Mouse (Mus musculus): ENCODE data around the gene Gmppb. TPM values are rescaled to one million over a fixed set of nuclear protein-coding genes. Genes with fewer than 3 reads are reported as not detected.

The Gmppb gene
- polyA plus RNA-seq, 1 experiment from 2014 or later = 18.5 TPM

DNA sequence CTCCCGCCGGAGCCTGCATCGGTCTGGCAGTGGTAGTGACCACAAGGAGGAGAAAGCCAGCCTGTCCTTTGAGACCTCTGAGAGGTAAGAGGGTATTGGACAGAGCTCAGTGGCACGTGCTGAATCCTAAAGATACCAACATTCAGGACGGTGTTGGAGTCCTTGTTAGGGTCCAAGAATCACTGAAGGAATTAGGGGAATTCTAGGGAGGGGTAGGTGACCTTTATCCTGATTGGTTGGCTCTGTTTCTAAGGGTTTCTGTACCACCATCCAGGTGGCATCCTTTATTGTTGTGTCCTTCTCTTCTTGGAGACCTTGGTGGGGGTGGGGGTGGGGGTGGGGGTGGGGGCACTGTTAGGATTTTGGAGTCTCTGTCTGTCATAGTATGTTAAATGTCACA is 16.9 kb upstream of the Gmppb start:
- no peaks in the 10 kb centered on the region for H3K27me3 ChIP-seq
- H3K9me3 ChIP-seq = no peaks in the 10 kb centered on the region
- H3K4me3 ChIP-seq (replicated peaks) = no peak overlapping the region
- no peak overlapping the region for H3K27ac ChIP-seq
- H3K9ac ChIP-seq (replicated peaks) = no peak overlapping the region
- WGBS = 91% methylated on average over 5 of the region's 5 CpGs
- peaks cover 64% of the 10 kb centered on the region for H3K36me3 ChIP-seq
- ATAC-seq = no peak
- H3K4me1 ChIP-seq (replicated peaks) = no peaks in the 10 kb centered on the region
- no peak overlapping the region for H3K4me2 ChIP-seq (replicated peaks)

DNA sequence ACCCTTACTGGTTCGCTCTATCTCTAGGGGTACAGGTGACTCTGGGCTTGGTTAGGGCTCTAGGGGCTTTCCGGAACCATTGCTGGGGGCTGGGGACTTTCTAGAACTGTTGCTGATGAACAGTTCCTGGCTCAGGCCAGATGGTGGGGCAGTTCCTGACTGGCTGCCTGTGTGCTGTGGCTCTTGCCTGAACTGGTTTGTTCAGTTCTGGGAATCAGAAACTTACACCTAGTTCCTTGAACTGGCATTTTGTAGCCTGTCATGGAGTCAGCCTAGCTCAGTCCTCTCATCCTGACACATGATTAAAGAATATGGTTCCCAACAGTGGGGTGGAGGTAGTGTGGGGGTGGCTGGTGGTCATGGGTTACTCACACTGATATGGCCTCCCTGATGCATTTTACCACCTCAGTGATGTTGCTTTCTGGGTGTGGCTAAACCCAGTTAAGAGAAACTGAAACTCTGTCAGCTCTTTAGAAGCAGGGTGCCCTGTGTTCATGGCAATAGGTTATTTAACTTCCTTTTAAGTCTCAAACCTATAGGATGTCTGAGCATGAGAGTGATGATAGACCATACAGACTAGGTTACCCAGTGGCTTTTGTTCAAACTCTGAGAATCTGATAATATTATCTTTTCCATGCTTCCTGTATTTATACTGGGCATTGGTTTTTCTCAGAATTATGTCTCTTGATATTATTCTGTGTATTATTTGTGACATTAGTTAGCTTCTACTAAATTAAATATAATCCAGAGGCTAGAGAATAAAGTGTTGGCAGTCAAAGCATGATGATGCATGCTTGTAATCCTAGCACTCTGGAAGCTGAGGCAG is 13.5 kb upstream of the Gmppb start:
- no peaks in the 10 kb centered on the region for H3K4me1 ChIP-seq (replicated peaks)
- no peak overlapping the region for H3K27ac ChIP-seq
- WGBS = 95% methylated on average over 2 of the region's 2 CpGs
- no peak for ATAC-seq
- H3K9ac ChIP-seq (replicated peaks) = no peak overlapping the region
- H3K9me3 ChIP-seq = no peaks in the 10 kb centered on the region
- peaks cover 66% of the 10 kb centered on the region for H3K36me3 ChIP-seq
- no peak overlapping the region for H3K4me2 ChIP-seq (replicated peaks)
- no peaks in the 10 kb centered on the region for H3K27me3 ChIP-seq
- H3K4me3 ChIP-seq (replicated peaks) = no peak overlapping the region

DNA sequence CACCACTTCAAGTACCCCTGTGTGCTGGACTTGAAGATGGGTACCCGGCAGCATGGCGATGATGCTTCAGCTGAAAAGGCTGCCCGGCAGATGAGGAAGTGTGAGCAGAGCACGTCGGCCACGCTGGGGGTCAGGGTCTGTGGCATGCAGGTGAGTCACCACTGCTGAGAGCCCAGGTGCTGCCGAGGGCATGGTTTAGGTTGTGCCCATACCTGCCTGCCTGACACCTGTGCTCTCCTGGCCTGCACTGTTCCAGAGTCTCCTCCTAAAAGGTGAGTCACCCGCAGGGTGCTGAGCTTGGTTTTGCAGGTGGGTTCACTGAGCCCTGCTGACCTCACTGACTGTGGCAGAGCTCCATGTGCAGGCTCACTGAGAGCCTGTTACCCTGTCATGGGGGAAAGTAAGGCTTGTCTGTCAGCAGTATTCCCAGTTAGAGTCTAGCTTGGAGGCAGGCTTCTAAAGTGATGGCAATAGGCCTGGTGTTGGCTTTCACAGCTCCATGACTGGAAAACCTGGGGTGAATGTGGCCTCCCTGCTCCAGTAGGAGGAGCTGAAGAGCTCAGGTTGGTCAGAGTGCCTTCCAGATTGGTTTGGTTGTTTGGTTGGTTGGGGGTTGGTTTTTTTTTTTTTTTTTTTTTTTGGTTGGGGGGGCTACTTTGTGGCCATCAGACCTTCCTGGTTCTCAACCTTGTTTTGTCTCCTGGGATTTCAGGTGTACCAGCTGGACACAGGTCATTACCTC is 4.1 kb upstream of the Gmppb start:
- peaks cover 65% of the 10 kb centered on the region for H3K36me3 ChIP-seq
- 97% methylated on average over 8 of the region's 8 CpGs for WGBS
- H3K4me1 ChIP-seq (replicated peaks) = peaks cover 17% of the 10 kb centered on the region
- no peak overlapping the region for H3K27ac ChIP-seq
- no peak overlapping the region for H3K4me3 ChIP-seq (replicated peaks)
- H3K9ac ChIP-seq (replicated peaks) = no peak overlapping the region
- H3K9me3 ChIP-seq = no peaks in the 10 kb centered on the region
- no peaks in the 10 kb centered on the region for H3K27me3 ChIP-seq
- H3K4me2 ChIP-seq (replicated peaks) = no peak overlapping the region
- ATAC-seq = no peak

DNA sequence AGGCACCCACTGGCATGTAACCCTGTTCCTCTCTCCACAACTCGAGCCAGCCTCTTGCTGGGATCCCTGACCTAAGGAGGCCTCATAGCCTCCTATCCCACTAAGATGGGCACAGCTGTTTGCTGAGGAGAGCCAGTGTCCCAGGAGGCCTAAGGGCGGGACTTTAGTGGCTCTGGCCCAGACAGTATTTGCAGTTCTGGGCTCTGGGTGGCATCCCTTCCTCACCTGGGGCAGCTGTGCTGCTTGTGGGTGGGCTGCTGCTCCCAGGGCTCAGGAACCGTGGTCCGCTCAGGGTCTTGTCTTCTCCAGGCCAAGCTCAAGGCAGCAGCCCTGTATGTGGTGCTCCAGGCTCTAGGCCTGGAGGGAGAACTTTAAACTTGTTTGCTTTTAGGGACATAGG is 2.5 kb upstream of the Gmppb start:
- peaks cover 64% of the 10 kb centered on the region for H3K36me3 ChIP-seq
- H3K9ac ChIP-seq (replicated peaks) = no peak overlapping the region
- no peak overlapping the region for H3K4me2 ChIP-seq (replicated peaks)
- peaks cover 23% of the 10 kb centered on the region for H3K4me1 ChIP-seq (replicated peaks)
- 90% methylated on average over 4 of the region's 4 CpGs for WGBS
- ATAC-seq = no peak
- no peak overlapping the region for H3K4me3 ChIP-seq (replicated peaks)
- H3K27ac ChIP-seq = no peak overlapping the region
- no peaks in the 10 kb centered on the region for H3K9me3 ChIP-seq
- H3K27me3 ChIP-seq = no peaks in the 10 kb centered on the region

DNA sequence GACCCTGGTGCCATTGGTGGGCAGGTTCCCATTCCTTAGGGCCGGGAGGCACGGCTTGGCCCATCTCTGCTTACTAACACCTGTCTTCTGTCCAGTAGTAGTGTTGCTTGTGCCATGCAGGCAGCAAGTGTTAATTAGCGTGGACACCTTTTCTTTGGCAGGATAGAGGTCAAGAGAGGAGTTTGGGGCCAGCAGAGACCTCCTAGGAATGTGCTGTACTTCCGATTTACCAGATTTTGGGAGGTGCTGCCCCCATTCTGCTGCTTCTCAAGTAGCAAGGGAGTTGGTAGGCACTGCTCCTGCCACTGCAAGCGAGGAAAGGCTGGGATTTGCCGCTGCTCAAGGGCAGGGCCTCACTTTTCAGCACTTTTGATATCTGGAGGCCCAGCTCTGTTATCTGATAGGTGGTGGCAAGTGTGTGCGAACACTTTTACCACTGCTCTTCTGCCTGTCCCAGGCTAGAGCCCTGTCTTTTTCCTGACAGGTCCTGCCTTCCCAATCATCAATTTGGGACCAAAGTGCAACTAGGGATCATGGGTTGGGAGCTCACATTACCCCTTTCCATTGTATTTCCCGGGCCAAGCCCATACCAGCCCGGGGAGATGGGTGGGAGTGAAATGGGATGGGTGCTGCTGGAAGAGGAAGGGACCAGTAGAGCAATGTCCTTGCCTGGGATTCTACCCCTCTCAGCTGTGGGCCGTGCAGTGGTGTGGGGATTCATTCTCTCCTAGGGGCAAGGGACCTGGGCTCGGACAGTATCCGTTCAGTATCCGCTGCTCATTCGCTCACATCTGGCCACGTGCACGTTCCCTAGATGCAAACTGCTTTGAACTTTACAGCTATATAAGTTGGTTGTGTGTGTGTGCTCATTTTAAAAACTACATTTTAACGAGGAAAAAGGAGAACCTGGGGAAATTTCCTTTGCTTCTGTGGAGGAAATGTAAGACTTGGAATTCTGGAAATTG is 1.2 kb upstream of the Gmppb start:
- H3K36me3 ChIP-seq = peaks cover 58% of the 10 kb centered on the region
- no peak for ATAC-seq

DNA sequence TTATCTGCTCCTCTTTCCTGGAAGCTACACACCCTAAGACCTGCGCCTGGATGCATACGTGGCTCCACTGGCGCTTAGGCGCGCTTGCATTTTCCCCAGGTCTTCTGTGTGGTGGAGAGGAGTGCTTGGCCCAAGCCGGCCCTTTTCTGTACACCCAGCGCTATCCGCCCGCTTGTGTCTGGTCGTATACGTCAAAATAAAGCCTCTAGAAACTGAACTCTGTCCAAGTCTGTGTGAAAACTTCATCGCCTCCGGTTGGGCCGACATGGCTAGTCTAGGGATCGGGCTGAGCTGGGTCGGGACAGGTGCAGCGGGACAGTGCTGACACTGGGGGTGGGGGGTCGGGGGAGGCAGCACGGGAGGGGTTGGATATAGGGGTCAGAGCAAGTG is 481 bp upstream of the Gmppb start:
- Histone ChIP-seq H3K27ac (peak overlapping the region; percentile 74), H3K9me3 (no peaks in the 10 kb centered on the region), H3K4me1 (replicated peaks) (peaks cover 34% of the 10 kb centered on the region), H3K4me3 (replicated peaks) (peak overlapping the region; percentile 72), H3K36me3 (peaks cover 55% of the 10 kb centered on the region), H3K27me3 (no peaks in the 10 kb centered on the region), H3K9ac (replicated peaks) (peak overlapping the region; percentile 75), H3K4me2 (replicated peaks) (peak overlapping the region; percentile 80)
- ATAC-seq = peak; percentile 59
- WGBS = 1% methylated on average over 19 of the region's 19 CpGs

More for the DNA sequence above, 1.2 kb upstream of the Gmppb start:
- Histone ChIP-seq H3K4me3 (replicated peaks) (peak overlapping the region; percentile 72), H3K9ac (replicated peaks) (peak overlapping the region; percentile 75), H3K4me2 (replicated peaks) (peak overlapping the region; percentile 80), H3K27me3 (no peaks in the 10 kb centered on the region), H3K9me3 (no peaks in the 10 kb centered on the region), H3K4me1 (replicated peaks) (peaks cover 27% of the 10 kb centered on the region), H3K27ac (peak overlapping the region; percentile 74)
- 53% methylated on average over 17 of the region's 17 CpGs for WGBS

DNA sequence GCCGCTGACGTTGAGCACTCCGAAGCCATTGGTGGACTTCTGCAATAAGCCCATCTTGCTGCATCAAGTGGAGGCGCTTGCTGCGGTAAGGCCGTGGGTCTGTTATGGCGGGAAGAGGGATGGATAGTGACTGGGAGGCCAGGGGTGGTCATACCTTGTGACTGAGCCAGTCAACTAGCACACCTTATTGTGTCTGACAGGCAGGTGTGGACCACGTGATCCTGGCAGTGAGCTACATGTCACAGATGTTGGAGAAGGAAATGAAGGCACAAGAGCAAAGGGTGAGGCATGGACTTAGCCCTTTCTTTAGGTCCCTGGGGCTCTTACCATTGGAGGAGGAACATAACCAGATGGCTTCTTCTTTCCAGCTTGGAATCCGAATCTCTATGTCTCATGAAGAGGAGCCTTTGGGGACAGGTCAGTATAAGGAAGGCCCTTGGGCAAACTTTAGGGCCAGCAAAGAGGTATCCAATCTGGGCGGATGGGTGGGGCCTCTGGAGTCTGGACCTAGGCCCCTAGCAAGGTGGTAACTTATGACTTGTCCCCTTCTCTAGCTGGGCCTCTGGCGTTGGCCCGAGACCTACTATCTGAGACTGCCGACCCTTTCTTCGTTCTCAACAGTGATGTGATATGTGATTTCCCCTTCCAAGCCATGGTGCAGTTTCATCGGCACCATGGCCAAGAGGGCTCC is 664 bp downstream of the Gmppb start:
- 43% methylated on average over 15 of the region's 15 CpGs for WGBS
- Histone ChIP-seq H3K36me3 (peaks cover 62% of the 10 kb centered on the region), H3K27me3 (no peaks in the 10 kb centered on the region), H3K9ac (replicated peaks) (peak overlapping the region; percentile 75), H3K27ac (peak overlapping the region; percentile 74), H3K4me1 (replicated peaks) (peaks cover 35% of the 10 kb centered on the region), H3K4me3 (replicated peaks) (peak overlapping the region; percentile 72), H3K4me2 (replicated peaks) (peak overlapping the region; percentile 80), H3K9me3 (no peaks in the 10 kb centered on the region)
- no peak; the same call in 1 of the 2 replicates for ATAC-seq

DNA sequence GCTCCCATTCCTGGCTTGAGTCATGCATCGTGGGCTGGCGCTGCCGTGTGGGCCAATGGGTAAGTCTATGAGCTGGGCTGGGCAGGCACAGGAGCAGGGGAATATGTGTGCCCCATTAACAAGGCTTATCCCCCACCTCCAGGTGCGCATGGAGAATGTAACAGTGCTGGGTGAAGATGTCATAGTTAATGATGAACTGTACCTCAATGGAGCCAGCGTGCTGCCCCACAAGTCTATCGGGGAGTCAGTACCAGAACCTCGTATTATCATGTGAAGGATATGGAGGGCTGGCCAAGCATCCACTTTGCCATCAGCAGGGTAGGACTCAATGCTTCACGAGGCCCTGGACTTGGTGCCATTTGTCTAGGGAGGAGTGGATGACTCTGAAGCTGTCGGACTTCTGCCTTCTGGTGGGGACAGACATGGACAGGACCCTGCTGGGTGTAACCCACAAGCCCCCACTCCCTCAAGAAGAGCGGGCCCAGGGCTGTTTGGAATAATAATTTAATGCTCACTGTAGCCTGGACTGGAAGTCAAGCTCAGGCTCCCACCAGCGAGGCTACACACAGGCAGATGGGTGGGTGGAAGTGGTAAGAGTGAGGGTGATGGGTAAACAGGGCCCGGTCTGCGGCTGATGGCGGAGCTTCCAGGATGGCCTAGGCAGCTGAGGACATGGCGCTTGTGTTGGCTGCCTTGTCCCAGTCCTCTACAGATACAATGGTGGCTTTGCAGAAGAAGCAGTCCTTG is 2.3 kb downstream of the Gmppb start:
- Histone ChIP-seq H3K4me3 (replicated peaks) (no peak overlapping the region), H3K4me1 (replicated peaks) (peaks cover 35% of the 10 kb centered on the region), H3K27ac (no peak overlapping the region), H3K4me2 (replicated peaks) (no peak overlapping the region), H3K9ac (replicated peaks) (no peak overlapping the region), H3K36me3 (peaks cover 63% of the 10 kb centered on the region), H3K9me3 (no peaks in the 10 kb centered on the region), H3K27me3 (no peaks in the 10 kb centered on the region)
- ATAC-seq = no peak
- 95% methylated on average over 15 of the region's 15 CpGs for WGBS

DNA sequence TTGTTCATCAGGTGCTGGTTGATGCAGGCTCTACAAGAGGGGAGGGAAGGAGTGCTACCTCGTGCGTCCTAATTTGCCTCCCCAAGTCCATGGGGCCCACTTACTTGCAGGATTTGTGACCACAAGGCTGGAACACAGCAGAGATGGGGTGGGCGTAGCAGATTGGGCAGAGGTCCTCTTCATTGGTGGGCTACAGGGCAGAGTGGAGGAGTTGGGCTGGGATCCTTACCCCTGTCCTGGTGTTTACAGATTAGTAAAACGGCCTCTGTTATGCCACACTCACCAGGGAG is 2.8 kb downstream of the Gmppb start:
- no peak overlapping the region for H3K4me3 ChIP-seq (replicated peaks)
- no peaks in the 10 kb centered on the region for H3K9me3 ChIP-seq
- H3K27me3 ChIP-seq = no peaks in the 10 kb centered on the region
- H3K36me3 ChIP-seq = peaks cover 63% of the 10 kb centered on the region
- no peak overlapping the region for H3K9ac ChIP-seq (replicated peaks)
- H3K4me1 ChIP-seq (replicated peaks) = peaks cover 35% of the 10 kb centered on the region
- no peak overlapping the region for H3K4me2 ChIP-seq (replicated peaks)
- 90% methylated on average over 4 of the region's 4 CpGs for WGBS
- no peak overlapping the region for H3K27ac ChIP-seq
- ATAC-seq = no peak

DNA sequence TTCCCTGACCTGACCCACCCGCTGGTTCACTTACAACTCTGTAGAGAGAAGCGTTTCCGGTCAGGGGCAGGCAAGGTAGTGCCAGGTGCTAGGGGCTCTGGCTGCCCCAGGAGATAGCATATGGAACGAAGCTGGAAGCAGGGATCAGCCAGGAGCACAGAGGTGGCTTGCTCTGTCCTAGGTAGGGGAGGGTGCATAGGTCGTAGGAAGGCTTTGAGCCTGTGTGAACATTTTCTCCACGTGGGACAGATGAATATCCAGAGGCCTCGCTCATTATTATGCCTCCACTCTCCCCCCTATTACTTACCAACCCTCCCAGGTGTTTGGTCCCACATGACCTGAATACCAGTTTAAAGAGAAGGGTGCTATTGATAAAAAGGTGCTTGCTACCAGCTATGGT is 3.4 kb downstream of the Gmppb start:
- Histone ChIP-seq H3K27ac (no peak overlapping the region), H3K36me3 (peaks cover 63% of the 10 kb centered on the region), H3K4me3 (replicated peaks) (no peak overlapping the region), H3K4me1 (replicated peaks) (peaks cover 35% of the 10 kb centered on the region), H3K9ac (replicated peaks) (no peak overlapping the region), H3K9me3 (no peaks in the 10 kb centered on the region), H3K4me2 (replicated peaks) (no peak overlapping the region), H3K27me3 (no peaks in the 10 kb centered on the region)
- WGBS = 77% methylated on average over 7 of the region's 7 CpGs
- no peak for ATAC-seq

All from midbrain, embryonic 13.5 days (tissue).